ENCODE assay signal across 8 mouse cellular contexts in genomic region chr5:31240637-31241521, GRCm38 (mm10). TPM values are rescaled to one million over a fixed set of nuclear protein-coding genes. Genes with fewer than 3 reads are reported as not detected.
DNase-seq lines count a peak whose midpoint lies in the region; ATAC-seq and TF ChIP-seq lines count a peak whose summit lies in the region.

TSS of gene Nrbp1 (plus strand) at chr5:31240864.
TSS of gene Gm9970 (minus strand) at chr5:31241232.

- peaks cover 4 to 7% of the 10 kb centered on the region in 2 experiments for H3K36me3 ChIP-seq in MEL (ENCODE audit: control insufficient read depth in 1 of 2, insufficient read depth in 2 of 2, low read length in 2 of 2)
- H3K36me3 ChIP-seq in forebrain, embryonic 16.5 days (ENCODE audit: control insufficient read depth, insufficient read depth) = peaks cover 13% of the 10 kb centered on the region
- peaks cover 26% of the 10 kb centered on the region for H3K36me3 ChIP-seq in lung, embryonic 14.5 days (ENCODE audit: insufficient read depth)

- peak within 1 kb of the TSS; percentile 81 for H3K27ac ChIP-seq in MEL (ENCODE audit: control insufficient read depth, low read depth, low read length)
- H3K27ac ChIP-seq in forebrain, embryonic 16.5 days (ENCODE audit: low read length) = peak within 1 kb of the TSS; percentile 93
- peak within 1 kb of the TSS; percentile 98 for H3K27ac ChIP-seq in lung, embryonic 14.5 days (ENCODE audit: low read depth)

- intact Hi-C loops in heart, postnatal 36 days (cut with DNase I) = loop anchor here (1.0 to 2.0 kb wide), 4 partner anchors 20 to 62 kb away; partner anchors contain the start of genes Eif2b4, Gm29609, Ift172 and Snx17

- TF ChIP-seq EP300 in MEL (IDR thresholded peaks at IDR 0.05; ENCODE audit: low read depth in 1 of 2, low read length in 2 of 2) = no peak

- peaks cover 0 to 2% of the 10 kb centered on the region in 2 experiments; a peak in 2 of 4 replicates for H3K4me1 ChIP-seq in MEL (ENCODE audit: control insufficient read depth in 1 of 2, insufficient read depth in 2 of 2, low read length in 2 of 2)
- H3K4me1 ChIP-seq in forebrain, embryonic 16.5 days (replicated peaks; ENCODE audit: control insufficient read depth, insufficient read depth, low read length) = peaks cover 9% of the 10 kb centered on the region
- peaks cover 6% of the 10 kb centered on the region; the same call in 1 of the 2 replicates for H3K4me1 ChIP-seq in lung, embryonic 14.5 days (ENCODE audit: insufficient read depth)

- peak within 1 kb of the TSS; percentile 99 to 100 for H3K4me3 ChIP-seq in MEL (ENCODE audit: control insufficient read depth in 1 of 2, insufficient read depth in 1 of 2, low read depth in 2 of 2, low read length in 2 of 2)
- H3K4me3 ChIP-seq in forebrain, embryonic 16.5 days (replicated peaks; ENCODE audit: low read length) = peak within 1 kb of the TSS; percentile 84
- H3K4me3 ChIP-seq in lung, embryonic 14.5 days (ENCODE audit: low read depth, low read length) = peak within 1 kb of the TSS; percentile 95

- peak; percentile 99 for DNase-seq in MEL (ENCODE audit: low read depth, low spot score)
- peak; percentile 96 to 97 for DNase-seq in cerebellum, adult 18-20 months
- DNase-seq in heart, postnatal 36 days = peak; percentile 95
- DNase-seq in layer of hippocampus, adult 8-10 months (ENCODE audit: low spot score in 2 of 2) = peak; percentile 93 to 94
- peak; percentile 98 for DNase-seq in lung, embryonic 14.5 days
- peak; percentile 97 for DNase-seq in testis, postnatal 14 days (ENCODE audit: low spot score)

- peak; percentile 100 for ATAC-seq in forebrain, embryonic 16.5 days
- ATAC-seq in lung, embryonic 14.5 days (ENCODE audit: insufficient read depth) = peak; percentile 99
- ATAC-seq in neutrophil, adult 5-6 weeks (ENCODE audit: extremely low read depth, insufficient number of reproducible peaks, low FRiP score, poor library complexity, severe bottlenecking) = peak; percentile 97

- peak within 1 kb of the TSS; percentile 94 for H3K9ac ChIP-seq in MEL (ENCODE audit: control insufficient read depth, low read depth, low read length, poor library complexity, severe bottlenecking)
- H3K9ac ChIP-seq in forebrain, embryonic 16.5 days (replicated peaks; ENCODE audit: low read depth, low read length) = peak within 1 kb of the TSS; percentile 90
- peak within 1 kb of the TSS; percentile 95 for H3K9ac ChIP-seq in lung, embryonic 14.5 days

- no peak for TF ChIP-seq RAD21 in MEL (IDR thresholded peaks at IDR 0.05; ENCODE audit: low read depth, low read length)

- peaks cover 17% of the 10 kb centered on the region for H3K79me2 ChIP-seq in MEL (ENCODE audit: control insufficient read depth, insufficient read depth, low read length, poor library complexity)

- H3K27me3 ChIP-seq in MEL (ENCODE audit: control insufficient read depth in 1 of 2, insufficient read depth in 2 of 2, low read length in 2 of 2) = no peaks in the 10 kb centered on the region
- no peaks in the 10 kb centered on the region for H3K27me3 ChIP-seq in forebrain, embryonic 16.5 days (replicated peaks; ENCODE audit: control insufficient read depth, insufficient read depth, low read length)
- H3K27me3 ChIP-seq in lung, embryonic 14.5 days (ENCODE audit: insufficient read depth, low read length) = no peaks in the 10 kb centered on the region

- no peaks in the 10 kb centered on the region for H3K9me3 ChIP-seq in MEL (replicated peaks; ENCODE audit: insufficient read depth, low read length)
- no peaks in the 10 kb centered on the region; the same call in 1 of the 2 replicates for H3K9me3 ChIP-seq in forebrain, embryonic 16.5 days (ENCODE audit: control insufficient read depth, low read length)
- H3K9me3 ChIP-seq in lung, embryonic 14.5 days (ENCODE audit: low read depth, low read length) = no peaks in the 10 kb centered on the region

- TF ChIP-seq CTCF in MEL (IDR thresholded peaks at IDR 0.05 in 2 of 3, conservative IDR thresholded peaks at IDR 0.05 in 1 of 3; ENCODE audit: control insufficient read depth in 1 of 3, insufficient read depth in 1 of 3, low read depth in 2 of 3, low read length in 3 of 3, poor library complexity in 1 of 3, severe bottlenecking in 1 of 3) = 0 out of 6 replicates have a peak, but pooled peaks of 1 of the 3 experiments have one; percentile 0
- no peak for TF ChIP-seq CTCF in lung, embryonic 14.5 days (IDR thresholded peaks at IDR 0.05; ENCODE audit: low read depth)

- TF ChIP-seq POLR2A in MEL (IDR thresholded peaks at IDR 0.05; ENCODE audit: control insufficient read depth in 1 of 2, insufficient read depth in 1 of 2, low read depth in 1 of 2, low read length in 2 of 2, poor library complexity in 1 of 2) = peak; percentile 87 to 90

- H3K4me2 ChIP-seq in forebrain, embryonic 16.5 days (ENCODE audit: low read length) = peak within 1 kb of the TSS; percentile 64
- peak within 1 kb of the TSS; percentile 73 for H3K4me2 ChIP-seq in lung, embryonic 14.5 days

- under 1% methylated on average over 98 of the region's 103 CpGs for WGBS in forebrain, embryonic 16.5 days
- under 1% methylated on average over 99 of the region's 103 CpGs for WGBS in lung, embryonic 14.5 days

TF ChIP-seq in MEL, 35 proteins besides CTCF, POLR2A, EP300 and RAD21 (continues in another document):
- TF ChIP-seq TCF12 (IDR thresholded peaks at IDR 0.05; ENCODE audit: low read depth, low read length) (peak; percentile 73), BHLHE40 (IDR thresholded peaks at IDR 0.05; ENCODE audit: borderline replicate concordance, low read depth, low read length) (no peak), ELF1 (IDR thresholded peaks at IDR 0.05; ENCODE audit: low read depth, low read length) (peak; percentile 84), MAX (IDR thresholded peaks at IDR 0.05; ENCODE audit: low read length) (no peak), SIN3A (IDR thresholded peaks at IDR 0.05; ENCODE audit: low read length) (peak; percentile 92), USF1 (IDR thresholded peaks at IDR 0.05; ENCODE audit: low read depth, low read length) (no peak), NELFE (IDR thresholded peaks at IDR 0.05; ENCODE audit: low read depth, low read length) (peak; percentile 94), CHD1 (IDR thresholded peaks at IDR 0.05; ENCODE audit: low read depth, low read length) (no peak), TBP (IDR thresholded peaks at IDR 0.05; ENCODE audit: low read depth, low read length) (peak; percentile 76), MXI1 (IDR thresholded peaks at IDR 0.05; ENCODE audit: low read depth, low read length) (peak; percentile 49), MAFK (IDR thresholded peaks at IDR 0.05; ENCODE audit: borderline replicate concordance, low read depth, low read length) (no peak), HCFC1 (IDR thresholded peaks at IDR 0.05; ENCODE audit: low read depth, low read length) (peak; percentile 83), POLR2AphosphoS2 (IDR thresholded peaks at IDR 0.05; ENCODE audit: low read length) (peak; percentile 93), CHD2 (IDR thresholded peaks at IDR 0.05; ENCODE audit: low read length) (no peak), GATA1 (IDR thresholded peaks at IDR 0.05; ENCODE audit: low read depth, low read length) (no peak), TAL1 (IDR thresholded peaks at IDR 0.05; ENCODE audit: low read length) (no peak), MAZ (IDR thresholded peaks at IDR 0.05; ENCODE audit: low read depth, low read length) (peak; percentile 97; the same call in 1 of the 2 replicates), MEF2A (IDR thresholded peaks at IDR 0.05; ENCODE audit: extremely low read depth, insufficient replicate concordance, low read depth, low read length, poor library complexity, severe bottlenecking) (no peak), JUND (IDR thresholded peaks at IDR 0.05; ENCODE audit: low read depth, low read length) (no peak), ZC3H11A (IDR thresholded peaks at IDR 0.05; ENCODE audit: low read depth, low read length) (no peak), GABPA (IDR thresholded peaks at IDR 0.05; ENCODE audit: low read depth, low read length) (no peak), RCOR1 (IDR thresholded peaks at IDR 0.05; ENCODE audit: low read depth, low read length) (peak; percentile 13; the same call in 1 of the 2 replicates), MYC (IDR thresholded peaks at IDR 0.05; ENCODE audit: low read depth, low read length) (no peak), E2F4 (IDR thresholded peaks at IDR 0.05; ENCODE audit: borderline replicate concordance, low read depth, low read length) (no peak), ZNF384 (IDR thresholded peaks at IDR 0.05; ENCODE audit: low read depth, low read length) (no peak), KAT2A (conservative IDR thresholded peaks at IDR 0.05; ENCODE audit: low read depth, low read length) (no peak; the same call in 1 of the 2 replicates), UBTF (IDR thresholded peaks at IDR 0.05; ENCODE audit: borderline replicate concordance, insufficient read depth, low read depth, low read length) (0 out of 2 replicates have a peak, but pooled peaks have one; percentile 66), MYB (IDR thresholded peaks at IDR 0.05; ENCODE audit: low read depth, low read length) (no peak), ZKSCAN1 (IDR thresholded peaks at IDR 0.05; ENCODE audit: low read depth, low read length) (no peak), USF2 (IDR thresholded peaks at IDR 0.05; ENCODE audit: borderline replicate concordance in 1 of 2, insufficient read depth in 1 of 2, low read depth in 1 of 2, low read length in 2 of 2) (no peak)

RNA-seq across cellular contexts. Expression of gene Nrbp1, which starts in this region (rescaled TPM):
- 40.5 and 42.0 TPM in 2 replicates for total RNA-seq in MEL (2012; rRNA removed)
- 10 to 100 TPM in 1 of 2 experiments, not detected in 1; 55.2 TPM for polyA plus RNA-seq in MEL (2012; ENCODE audit: insufficient read depth in 1 of 2, insufficient read length in 2 of 2, low read depth in 1 of 2, low replicate concordance in 2 of 2, missing spikeins in 1 of 2)
- 169 and 170 TPM in 2 replicates for polyA plus RNA-seq in forebrain, embryonic 16.5 days (2015; fragmentation: Nextera tagmentation; extraction: Ambion mirVana)
- total RNA-seq in heart, postnatal 36 days (2021) = 10 to 100 TPM; 85.4 to 88.1 TPM
- 10 to 100 TPM; 88.0 to 94.1 (median 90.9) TPM for total RNA-seq in layer of hippocampus, adult 8-10 months (2022)
- 158 and 165 TPM in 2 replicates for polyA plus RNA-seq in lung, embryonic 14.5 days (2014; fragmentation: Nextera tagmentation; extraction: Ambion mirVana)
- total RNA-seq in neutrophil, adult 5-6 weeks (2017) = 249 and 258 TPM in 2 replicates

RNA-seq across cellular contexts. Expression of gene Gm9970, which starts in this region (rescaled TPM):
- not detected in 2 replicates for total RNA-seq in MEL (2012; rRNA removed)
- polyA plus RNA-seq in MEL (2012; ENCODE audit: insufficient read depth in 1 of 2, insufficient read length in 2 of 2, low read depth in 1 of 2, low replicate concordance in 2 of 2, missing spikeins in 1 of 2) = under 1 TPM in 1 of 2 experiments, not detected in 1; 0.24 TPM
- polyA plus RNA-seq in forebrain, embryonic 16.5 days (2015; fragmentation: Nextera tagmentation; extraction: Ambion mirVana) = 0.99 TPM in 1 of 2 replicates, not detected in the other
- total RNA-seq in heart, postnatal 36 days (2021) = not detected
- total RNA-seq in layer of hippocampus, adult 8-10 months (2022) = under 1 TPM in 1 of 4 experiments, not detected in 3; 0.85 TPM
- 0.37 and 0.38 TPM in 2 replicates for polyA plus RNA-seq in lung, embryonic 14.5 days (2014; fragmentation: Nextera tagmentation; extraction: Ambion mirVana)
- not detected in 2 replicates for total RNA-seq in neutrophil, adult 5-6 weeks (2017)

Comparison
In these comparisons a context has a peak if more than half of its experiments do, and no peak if none do; other contexts are left out.
1. Peak in every context shown above with its lines: DNase-seq, ATAC-seq, H3K4me3 ChIP-seq and H3K27ac ChIP-seq.